Mouse (Mus musculus): Measurements from ENCODE around the gene Btbd11. TPM values are rescaled to one million over a fixed set of nuclear protein-coding genes. Genes with fewer than 3 reads are reported as not detected.

Gene Btbd11
- polyA plus RNA-seq, 1 experiment from 2014 or later: 7.5 TPM

GRCm38 (mm10) chr10:85590043-85590442 is 203.4 kb downstream of the Btbd11 start:
- no peaks in the 10 kb centered on the region for H3K36me3 ChIP-seq (ENCODE audit: control insufficient read depth, insufficient read depth, low read length)
- no peak overlapping the region for H3K9ac ChIP-seq (ENCODE audit: low read length)
- WGBS: 89% methylated on average over 2 of the region's 2 CpGs
- H3K4me2 ChIP-seq (ENCODE audit: low read depth, severe bottlenecking): no peak overlapping the region
- H3K27me3 ChIP-seq (ENCODE audit: control insufficient read depth, insufficient read depth, low read length): no peaks in the 10 kb centered on the region
- DNase-seq (ENCODE audit: low spot score) (no peak), ATAC-seq (ENCODE audit: insufficient number of reproducible peaks, low FRiP score, low TSS enrichment, low read depth) (no peak)
- no peak overlapping the region for H3K27ac ChIP-seq (replicated peaks; ENCODE audit: low read depth, low read length)
- H3K9me3 ChIP-seq (ENCODE audit: control insufficient read depth, low read length): no peaks in the 10 kb centered on the region
- no peaks in the 10 kb centered on the region for H3K4me1 ChIP-seq (ENCODE audit: control insufficient read depth, insufficient read depth, low read length)
- H3K4me3 ChIP-seq (ENCODE audit: low read depth, low read length): no peak overlapping the region

DNA sequence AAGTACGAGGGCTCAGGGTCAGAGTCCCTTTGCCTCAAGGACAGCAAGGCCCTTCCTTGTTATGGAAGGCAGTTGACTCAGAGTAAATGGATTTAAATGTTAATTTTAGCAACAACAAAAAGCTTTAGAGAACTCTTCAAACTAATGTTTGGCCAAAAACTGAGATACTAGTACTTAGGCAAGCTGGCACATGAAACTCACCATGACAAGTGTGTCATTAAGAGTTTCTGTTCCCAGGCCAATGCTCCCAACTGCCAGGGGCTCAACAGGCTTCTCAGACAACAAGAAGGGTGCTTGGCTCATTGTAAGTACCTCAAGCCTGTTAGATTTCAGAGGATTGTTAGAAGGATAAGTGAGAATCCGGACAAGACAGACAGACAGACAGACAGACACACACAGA is 204.7 kb downstream of the Btbd11 start:
- DNase-seq (ENCODE audit: low spot score) (no peak), ATAC-seq (ENCODE audit: insufficient number of reproducible peaks, low FRiP score, low TSS enrichment, low read depth) (no peak)
- H3K4me3 ChIP-seq (ENCODE audit: low read depth, low read length): no peak overlapping the region
- no peak overlapping the region for H3K4me2 ChIP-seq (ENCODE audit: low read depth, severe bottlenecking)
- H3K36me3 ChIP-seq (ENCODE audit: control insufficient read depth, insufficient read depth, low read length): no peaks in the 10 kb centered on the region
- no peak overlapping the region for H3K9ac ChIP-seq (ENCODE audit: low read length)
- no peaks in the 10 kb centered on the region for H3K4me1 ChIP-seq (ENCODE audit: control insufficient read depth, insufficient read depth, low read length)
- H3K9me3 ChIP-seq (ENCODE audit: control insufficient read depth, low read length): no peaks in the 10 kb centered on the region
- H3K27ac ChIP-seq (replicated peaks; ENCODE audit: low read depth, low read length): no peak overlapping the region
- no peaks in the 10 kb centered on the region for H3K27me3 ChIP-seq (ENCODE audit: control insufficient read depth, insufficient read depth, low read length)
- WGBS: 94% methylated on average over 2 of the region's 2 CpGs

- ATAC-seq (ENCODE audit: insufficient number of reproducible peaks, low FRiP score, low TSS enrichment, low read depth): no peak
- Histone ChIP-seq H3K4me1 (ENCODE audit: control insufficient read depth, insufficient read depth, low read length) (no peaks in the 10 kb centered on the region), H3K36me3 (ENCODE audit: control insufficient read depth, insufficient read depth, low read length) (no peaks in the 10 kb centered on the region), H3K4me3 (ENCODE audit: low read depth, low read length) (no peak overlapping the region), H3K9me3 (ENCODE audit: control insufficient read depth, low read length) (no peaks in the 10 kb centered on the region), H3K27ac (replicated peaks; ENCODE audit: low read depth, low read length) (no peak overlapping the region), H3K9ac (ENCODE audit: low read length) (no peak overlapping the region), H3K27me3 (ENCODE audit: control insufficient read depth, insufficient read depth, low read length) (no peaks in the 10 kb centered on the region), H3K4me2 (ENCODE audit: low read depth, severe bottlenecking) (no peak overlapping the region)
- DNase-seq (ENCODE audit: low spot score): no peak
- WGBS: 54% methylated on average over 6 of the region's 6 CpGs
These were observed 205.4 kb downstream of the Btbd11 start for GRCm38 (mm10) chr10:85591986-85592385.

DNA sequence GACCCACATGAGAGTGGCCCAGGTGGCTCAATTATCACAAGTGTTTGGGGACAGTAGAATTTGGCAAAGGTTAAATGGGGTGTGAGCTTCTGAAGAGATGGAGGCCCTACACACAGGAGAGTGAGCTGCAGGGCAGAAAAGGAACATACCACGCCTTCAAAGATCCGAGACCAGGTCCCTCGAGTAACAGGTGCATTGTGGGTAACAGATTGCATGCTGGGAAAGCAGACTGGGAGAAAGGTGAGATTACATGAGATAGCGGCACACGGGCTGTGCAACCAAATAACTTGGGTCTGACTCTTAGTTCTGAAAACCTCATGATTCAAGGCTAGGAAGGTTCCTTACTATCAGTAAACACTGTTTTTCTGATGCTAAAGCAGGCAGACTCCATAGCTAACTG is 209.7 kb downstream of the Btbd11 start:
- no peak overlapping the region for H3K9ac ChIP-seq (ENCODE audit: low read length)
- DNase-seq (ENCODE audit: low spot score): no peak
- no peaks in the 10 kb centered on the region for H3K9me3 ChIP-seq (ENCODE audit: control insufficient read depth, low read length)
- H3K27me3 ChIP-seq (ENCODE audit: control insufficient read depth, insufficient read depth, low read length): no peaks in the 10 kb centered on the region
- 85% methylated on average over 5 of the region's 5 CpGs for WGBS
- no peak overlapping the region for H3K4me3 ChIP-seq (ENCODE audit: low read depth, low read length)
- no peaks in the 10 kb centered on the region for H3K36me3 ChIP-seq (ENCODE audit: control insufficient read depth, insufficient read depth, low read length)
- no peak for ATAC-seq (ENCODE audit: insufficient number of reproducible peaks, low FRiP score, low TSS enrichment, low read depth)
- no peak overlapping the region for H3K27ac ChIP-seq (replicated peaks; ENCODE audit: low read depth, low read length)
- no peak overlapping the region for H3K4me2 ChIP-seq (ENCODE audit: low read depth, severe bottlenecking)
- no peaks in the 10 kb centered on the region for H3K4me1 ChIP-seq (ENCODE audit: control insufficient read depth, insufficient read depth, low read length)

DNA sequence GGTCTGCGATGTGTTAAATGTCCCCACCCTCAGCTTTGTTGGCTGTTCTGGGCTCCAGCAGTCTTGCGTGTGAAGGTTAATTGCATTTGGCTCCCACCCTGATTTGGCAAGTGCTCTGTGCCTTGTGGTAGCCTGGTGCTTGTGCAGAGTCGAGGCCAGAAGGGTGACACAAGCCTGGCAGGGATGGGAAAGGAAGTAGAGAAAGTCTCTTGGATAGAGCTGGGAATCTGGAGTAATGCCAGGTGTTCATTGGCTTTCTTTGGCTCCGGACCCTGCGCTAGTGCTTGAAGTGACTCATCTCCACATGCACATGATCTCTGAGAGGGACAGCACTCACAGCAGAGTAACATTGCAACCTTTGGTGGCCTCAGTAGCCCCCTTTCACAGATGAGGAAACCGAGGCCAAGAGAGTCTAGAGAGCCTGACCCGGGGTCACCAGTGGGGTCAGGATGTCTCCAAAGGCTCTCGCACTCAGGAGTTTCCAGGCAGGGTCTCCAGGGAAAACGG is 211.5 kb downstream of the Btbd11 start:
- Histone ChIP-seq H3K27me3 (ENCODE audit: control insufficient read depth, insufficient read depth, low read length) (no peaks in the 10 kb centered on the region), H3K36me3 (ENCODE audit: control insufficient read depth, insufficient read depth, low read length) (no peaks in the 10 kb centered on the region), H3K9ac (ENCODE audit: low read length) (peak overlapping the region; percentile 62), H3K4me2 (ENCODE audit: low read depth, severe bottlenecking) (peak overlapping the region; percentile 87), H3K4me3 (ENCODE audit: low read depth, low read length) (peak overlapping the region; percentile 41), H3K9me3 (ENCODE audit: control insufficient read depth, low read length) (no peaks in the 10 kb centered on the region), H3K27ac (replicated peaks; ENCODE audit: low read depth, low read length) (no peak overlapping the region), H3K4me1 (ENCODE audit: control insufficient read depth, insufficient read depth, low read length) (no peaks in the 10 kb centered on the region)
- DNase-seq (ENCODE audit: low spot score) (no peak), ATAC-seq (ENCODE audit: insufficient number of reproducible peaks, low FRiP score, low TSS enrichment, low read depth) (peak; percentile 14; the same call in 1 of the 2 replicates)
- 47% methylated on average over 9 of the region's 9 CpGs for WGBS

GRCm38 (mm10) chr10:85598603-85599542 is 212.3 kb downstream of the Btbd11 start:
- no peak overlapping the region for H3K27ac ChIP-seq (replicated peaks; ENCODE audit: low read depth, low read length)
- H3K9ac ChIP-seq (ENCODE audit: low read length): peak overlapping the region; percentile 62
- H3K4me1 ChIP-seq (ENCODE audit: control insufficient read depth, insufficient read depth, low read length): no peaks in the 10 kb centered on the region
- H3K4me2 ChIP-seq (ENCODE audit: low read depth, severe bottlenecking): peak overlapping the region; percentile 87
- peak; percentile 67 for DNase-seq (ENCODE audit: low spot score)
- ATAC-seq (ENCODE audit: insufficient number of reproducible peaks, low FRiP score, low TSS enrichment, low read depth): peak; percentile 67
- H3K36me3 ChIP-seq (ENCODE audit: control insufficient read depth, insufficient read depth, low read length): no peaks in the 10 kb centered on the region
- peak overlapping the region; percentile 41 for H3K4me3 ChIP-seq (ENCODE audit: low read depth, low read length)
- no peaks in the 10 kb centered on the region for H3K27me3 ChIP-seq (ENCODE audit: control insufficient read depth, insufficient read depth, low read length)
- no peaks in the 10 kb centered on the region for H3K9me3 ChIP-seq (ENCODE audit: control insufficient read depth, low read length)
- under 1% methylated on average over 37 of the region's 41 CpGs for WGBS

DNA sequence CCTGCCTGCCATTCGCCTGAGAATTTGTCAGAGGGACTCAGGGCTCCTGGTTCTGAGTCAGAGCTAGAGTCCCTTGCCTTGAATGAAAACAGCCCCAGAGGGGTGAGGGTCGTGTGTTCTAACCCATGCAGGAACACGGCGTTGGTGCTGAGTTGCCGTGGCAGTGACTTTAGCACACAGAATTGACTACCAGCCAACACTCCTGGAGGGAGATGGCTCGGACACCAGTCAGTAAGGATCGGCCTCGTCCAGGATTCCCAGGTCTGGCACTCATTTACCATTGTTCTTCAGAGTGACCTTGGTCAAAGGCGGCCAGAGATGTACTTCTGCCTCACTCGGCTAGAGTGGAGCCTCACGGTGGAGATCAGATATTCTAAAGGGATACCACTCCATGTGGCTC is 215.9 kb downstream of the Btbd11 start:
- no peak overlapping the region for H3K9ac ChIP-seq (ENCODE audit: low read length)
- no peaks in the 10 kb centered on the region for H3K36me3 ChIP-seq (ENCODE audit: control insufficient read depth, insufficient read depth, low read length)
- H3K4me1 ChIP-seq (ENCODE audit: control insufficient read depth, insufficient read depth, low read length): no peaks in the 10 kb centered on the region
- H3K4me2 ChIP-seq (ENCODE audit: low read depth, severe bottlenecking): no peak overlapping the region
- ATAC-seq (ENCODE audit: insufficient number of reproducible peaks, low FRiP score, low TSS enrichment, low read depth): no peak
- H3K9me3 ChIP-seq (ENCODE audit: control insufficient read depth, low read length): no peaks in the 10 kb centered on the region
- no peaks in the 10 kb centered on the region for H3K27me3 ChIP-seq (ENCODE audit: control insufficient read depth, insufficient read depth, low read length)
- no peak for DNase-seq (ENCODE audit: low spot score)
- no peak overlapping the region for H3K4me3 ChIP-seq (ENCODE audit: low read depth, low read length)
- WGBS: 85% methylated on average over 11 of the region's 11 CpGs
- H3K27ac ChIP-seq (replicated peaks; ENCODE audit: low read depth, low read length): no peak overlapping the region

DNA sequence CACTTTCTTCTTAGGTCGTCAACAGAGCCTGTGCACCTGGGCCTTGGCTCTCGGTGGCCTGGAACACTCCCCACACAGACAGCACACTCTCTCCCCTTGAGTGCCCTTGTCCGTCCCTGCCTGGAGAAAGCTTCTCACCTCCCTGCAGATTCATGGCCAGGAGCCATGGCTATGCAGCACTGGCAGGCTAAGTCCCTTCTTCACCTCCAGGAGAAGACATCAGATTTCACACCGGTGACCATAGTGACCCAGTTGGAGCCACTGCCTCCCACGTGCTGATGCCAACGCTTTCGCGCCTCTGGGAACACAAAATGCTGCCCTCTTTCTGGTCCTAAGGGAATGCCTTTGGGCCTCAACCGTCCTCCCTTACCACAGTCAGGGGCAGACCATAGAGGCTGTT is 217.9 kb downstream of the Btbd11 start:
- no peaks in the 10 kb centered on the region for H3K36me3 ChIP-seq (ENCODE audit: control insufficient read depth, insufficient read depth, low read length)
- no peak overlapping the region for H3K4me2 ChIP-seq (ENCODE audit: low read depth, severe bottlenecking)
- 77% methylated on average over 9 of the region's 9 CpGs for WGBS
- ATAC-seq (ENCODE audit: insufficient number of reproducible peaks, low FRiP score, low TSS enrichment, low read depth) (no peak), DNase-seq (ENCODE audit: low spot score) (no peak)
- no peak overlapping the region for H3K27ac ChIP-seq (replicated peaks; ENCODE audit: low read depth, low read length)
- H3K4me3 ChIP-seq (ENCODE audit: low read depth, low read length): no peak overlapping the region
- no peak overlapping the region for H3K9ac ChIP-seq (ENCODE audit: low read length)
- H3K27me3 ChIP-seq (ENCODE audit: control insufficient read depth, insufficient read depth, low read length): no peaks in the 10 kb centered on the region
- no peaks in the 10 kb centered on the region for H3K4me1 ChIP-seq (ENCODE audit: control insufficient read depth, insufficient read depth, low read length)
- no peaks in the 10 kb centered on the region for H3K9me3 ChIP-seq (ENCODE audit: control insufficient read depth, low read length)
